15 mouse cellular contexts compared by ENCODE assay signal in the genomic region with DNA sequence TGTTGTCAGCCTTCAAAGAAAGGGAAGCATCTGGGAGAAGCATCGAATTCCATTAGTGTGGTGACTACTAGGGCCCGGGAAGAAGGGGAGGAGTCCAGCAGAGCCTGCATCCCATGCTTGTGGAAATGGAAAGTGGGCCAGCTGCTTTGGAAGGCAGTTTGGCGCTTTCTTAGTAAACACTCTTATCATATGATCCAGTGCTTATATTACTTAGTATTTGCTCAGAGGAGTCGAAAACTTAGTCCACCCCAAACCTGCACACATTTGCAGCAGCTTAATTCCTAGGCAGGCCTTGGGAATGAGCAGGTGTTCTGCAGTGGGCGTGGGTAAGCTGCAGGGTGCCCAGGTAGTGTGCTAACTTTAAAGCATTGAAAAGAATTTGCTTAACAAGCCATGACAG.
"Had no signal": no experiment of that assay in that cellular context is flagged by ENCODE, and none has a peak within 500 bp of the region (broad histone marks: within the 10 kb centered on the region; RNA-seq: fewer than 3 reads in every experiment).

No protein-coding gene starts in this region.

- H3K4me1 ChIP-seq: limb, embryonic 10.5 days; midbrain, embryonic 15.5 days; neural tube, embryonic 13.5 days had no signal

- H3K4me3 ChIP-seq: left cerebral cortex, adult 2 months; limb, embryonic 10.5 days; liver, embryonic 13.5 days; lung, embryonic 15.5 days; megakaryocyte, embryonic 14.5 days; midbrain, embryonic 15.5 days; neural tube, embryonic 13.5 days had no signal

- H3K27ac ChIP-seq: left cerebral cortex, adult 2 months; limb, embryonic 10.5 days; liver, embryonic 13.5 days; lung, embryonic 15.5 days; macrophage; midbrain, embryonic 15.5 days; neural tube, embryonic 13.5 days had no signal

- DNase-seq: kidney, adult 11 months; kidney, postnatal 25 days; liver, embryonic 13.5 days; liver, postnatal 0 days; retina, postnatal 1 day; right cerebral cortex, postnatal 4 days; spleen, adult 18-20 months; thymus, postnatal 36 days had no signal
